Mouse (Mus musculus) CD4-positive, CD25-positive, alpha-beta regulatory T cell, adult 4 months (primary cell): ENCODE results near the gene Ccl22. TPM values are rescaled to one million over a fixed set of nuclear protein-coding genes. Genes with fewer than 3 reads are reported as not detected.
A peak's percentile ranks its signal among the peaks of the same experiment; 100 is the strongest.

Experiments used
- ATAC-seq: one replicate; pipeline ENCODE4 v1.8.0; 2017
- polyA plus RNA-seq, 2 experiments: library from polyadenylated mRNA; unstranded; fragments of 100-300 nt; shearing (Covaris generic); gene quantifications; one replicate each; pipeline ENCODE4 v1.2.1; 2017

Gene Ccl22
- not detected for polyA plus RNA-seq

DNA sequence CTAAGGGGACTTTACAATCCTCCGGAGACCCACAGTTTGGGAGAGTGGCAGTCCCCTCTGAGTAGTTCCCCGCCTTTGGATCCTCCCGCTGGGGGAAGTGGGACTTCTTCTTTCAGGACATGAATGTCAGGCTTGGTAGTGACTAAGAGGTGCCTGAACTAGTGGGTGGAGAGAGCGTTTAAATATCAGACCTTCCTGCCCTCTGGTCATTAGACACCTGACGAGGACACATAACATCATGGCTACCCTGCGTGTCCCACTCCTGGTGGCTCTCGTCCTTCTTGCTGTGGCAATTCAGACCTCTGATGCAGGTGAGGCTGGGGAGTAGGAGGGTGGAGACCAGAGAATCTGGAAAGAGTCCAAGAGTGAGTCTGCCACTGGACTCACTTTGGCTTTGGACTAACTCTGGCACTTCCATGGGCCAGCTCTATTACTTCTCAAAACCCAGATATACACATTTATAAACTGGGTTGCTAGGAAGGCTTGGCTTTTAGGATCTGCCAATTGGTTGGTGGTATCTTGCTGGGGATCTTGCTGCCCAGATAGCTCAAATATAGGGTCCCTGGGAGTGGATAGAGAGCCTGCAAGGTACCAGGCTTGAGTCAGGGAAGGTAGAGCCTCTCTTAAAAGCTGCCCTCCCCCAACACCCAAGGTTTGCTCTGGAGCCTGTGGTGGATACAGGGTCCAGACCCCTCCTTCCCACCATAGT, at the start of gene Ccl22:
Gene Ccl22, plus strand, starts transcription at position 115 of the 709 bp plus-strand sequence.
- ATAC-seq = no peak

DNA sequence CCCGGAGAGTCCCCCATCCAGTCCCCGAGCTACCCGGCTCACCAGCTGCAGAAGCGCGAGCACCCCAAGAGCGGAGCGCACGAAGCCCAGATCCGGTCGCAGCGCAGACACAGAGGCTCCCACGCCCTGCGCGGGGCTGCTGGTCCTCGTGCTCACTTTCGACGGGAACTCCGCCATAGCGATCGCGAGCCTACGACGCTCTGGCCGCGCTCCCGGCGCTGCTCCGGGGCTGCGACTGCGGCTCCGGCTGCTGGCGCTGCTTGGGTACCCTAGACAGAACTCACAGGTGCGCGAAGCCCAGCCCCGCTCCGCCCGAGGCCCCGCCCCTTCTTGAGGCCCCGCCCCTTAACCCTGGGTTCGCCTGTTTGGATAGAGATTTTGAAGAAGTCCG, 49.4 kb upstream of the Ccl22 start, which contains the start of gene Pllp:
Gene Pllp, minus strand, starts transcription at position 285 of the 391 bp plus-strand sequence.
- peak; percentile 41 for ATAC-seq

DNA sequence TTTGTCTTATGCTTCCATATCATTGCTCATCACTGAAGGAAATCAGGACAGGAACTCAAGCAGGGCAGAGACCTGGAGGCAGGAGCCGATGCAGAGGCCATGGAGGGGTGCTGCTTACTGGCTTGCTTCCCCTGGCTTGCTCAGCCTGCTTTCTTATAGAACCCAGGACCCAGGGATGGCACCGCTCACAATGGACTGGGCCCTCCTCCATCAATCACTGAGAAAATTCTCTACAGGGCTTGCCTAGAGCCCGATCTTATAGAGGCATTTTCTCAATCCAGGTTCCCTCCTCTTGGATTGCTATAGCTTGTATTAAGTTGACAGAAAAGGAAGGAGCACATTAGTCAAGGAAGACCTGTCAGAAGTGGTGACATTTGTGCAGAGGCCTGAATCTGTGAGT, 48.8 kb upstream of the Ccl22 start:
- no peak for ATAC-seq

DNA sequence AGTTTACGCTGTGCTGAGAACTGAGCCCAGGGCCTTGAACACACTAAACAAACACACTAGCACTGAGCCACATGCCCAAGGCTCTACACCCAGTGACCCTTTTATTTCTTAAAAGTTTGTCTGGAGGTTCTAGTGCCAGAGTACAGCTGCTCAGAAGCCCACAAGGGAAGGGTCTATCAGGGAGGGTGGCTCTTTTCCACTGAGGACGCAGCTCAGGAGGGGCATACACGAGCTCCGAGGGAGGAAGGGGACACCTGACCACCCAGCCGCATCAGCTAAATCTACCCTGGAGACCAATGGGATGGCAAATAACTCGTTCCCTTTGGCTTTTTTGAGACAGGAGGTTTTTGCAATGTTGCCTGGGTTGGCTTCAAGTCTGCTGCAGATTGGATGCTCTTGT, 47.4 kb upstream of the Ccl22 start:
- no peak for ATAC-seq

DNA sequence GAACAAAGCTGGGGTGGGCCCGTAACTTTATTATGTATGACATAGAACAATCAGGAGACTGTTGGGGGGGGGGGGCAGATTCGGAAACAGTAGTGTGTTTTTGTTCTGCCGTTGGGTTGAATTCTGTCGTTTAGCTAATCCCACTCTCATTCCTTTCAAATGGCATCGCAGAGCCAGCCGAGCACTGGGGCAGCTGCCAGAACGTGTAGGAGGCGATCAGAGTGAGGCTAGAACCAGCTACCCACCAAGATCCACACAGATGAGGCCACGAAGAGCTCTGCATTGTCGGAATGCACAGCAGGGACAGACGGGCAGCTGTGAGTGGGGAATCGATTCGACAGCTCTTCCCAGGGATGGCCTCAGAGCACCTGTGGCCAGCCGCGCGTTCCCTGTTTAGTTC, 46.0 kb upstream of the Ccl22 start:
- no peak for ATAC-seq

DNA sequence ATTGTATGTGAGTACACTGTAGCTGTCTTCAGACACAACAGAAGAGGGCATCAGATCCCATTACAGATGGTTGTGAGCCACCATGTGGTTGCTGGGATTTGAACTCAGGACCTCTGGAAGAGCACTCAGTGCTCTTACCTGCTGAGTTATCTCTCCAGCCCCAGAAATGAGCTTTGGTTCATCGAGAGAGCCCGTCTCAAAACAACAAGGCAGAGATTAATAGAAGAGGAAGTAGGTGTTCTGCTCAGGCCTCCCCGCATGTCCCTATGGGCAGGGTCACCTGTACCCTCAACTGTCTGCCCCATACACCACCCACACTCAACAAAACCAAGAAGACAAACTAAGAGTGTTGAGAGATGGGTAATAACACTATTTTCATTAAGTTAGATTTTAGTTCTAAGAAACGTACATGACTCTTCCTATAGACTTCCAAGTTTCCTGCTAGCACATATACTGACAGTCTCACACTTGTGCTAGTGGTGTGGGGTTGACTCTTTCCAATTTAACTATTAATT, 44.9 kb upstream of the Ccl22 start:
- no peak for ATAC-seq

DNA sequence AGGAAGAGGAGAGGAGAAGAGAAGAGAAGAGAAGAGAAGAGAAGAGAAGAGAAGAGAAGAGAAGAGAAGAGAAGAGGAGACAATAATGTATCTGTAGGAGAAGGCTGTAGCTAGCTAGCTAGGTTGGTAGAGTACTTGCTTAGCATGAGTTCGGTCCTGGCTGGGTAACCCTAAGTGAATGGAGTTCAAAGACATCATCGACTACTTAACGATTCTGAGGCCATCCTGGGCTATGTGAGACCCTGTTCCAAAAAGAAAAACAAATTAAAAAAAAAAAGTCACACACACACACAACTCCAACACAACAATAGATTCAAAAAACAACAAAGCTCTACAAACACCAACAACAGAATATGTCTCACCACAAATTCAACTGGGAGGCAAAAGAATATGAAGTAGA, 43.2 kb upstream of the Ccl22 start:
- ATAC-seq = no peak

DNA sequence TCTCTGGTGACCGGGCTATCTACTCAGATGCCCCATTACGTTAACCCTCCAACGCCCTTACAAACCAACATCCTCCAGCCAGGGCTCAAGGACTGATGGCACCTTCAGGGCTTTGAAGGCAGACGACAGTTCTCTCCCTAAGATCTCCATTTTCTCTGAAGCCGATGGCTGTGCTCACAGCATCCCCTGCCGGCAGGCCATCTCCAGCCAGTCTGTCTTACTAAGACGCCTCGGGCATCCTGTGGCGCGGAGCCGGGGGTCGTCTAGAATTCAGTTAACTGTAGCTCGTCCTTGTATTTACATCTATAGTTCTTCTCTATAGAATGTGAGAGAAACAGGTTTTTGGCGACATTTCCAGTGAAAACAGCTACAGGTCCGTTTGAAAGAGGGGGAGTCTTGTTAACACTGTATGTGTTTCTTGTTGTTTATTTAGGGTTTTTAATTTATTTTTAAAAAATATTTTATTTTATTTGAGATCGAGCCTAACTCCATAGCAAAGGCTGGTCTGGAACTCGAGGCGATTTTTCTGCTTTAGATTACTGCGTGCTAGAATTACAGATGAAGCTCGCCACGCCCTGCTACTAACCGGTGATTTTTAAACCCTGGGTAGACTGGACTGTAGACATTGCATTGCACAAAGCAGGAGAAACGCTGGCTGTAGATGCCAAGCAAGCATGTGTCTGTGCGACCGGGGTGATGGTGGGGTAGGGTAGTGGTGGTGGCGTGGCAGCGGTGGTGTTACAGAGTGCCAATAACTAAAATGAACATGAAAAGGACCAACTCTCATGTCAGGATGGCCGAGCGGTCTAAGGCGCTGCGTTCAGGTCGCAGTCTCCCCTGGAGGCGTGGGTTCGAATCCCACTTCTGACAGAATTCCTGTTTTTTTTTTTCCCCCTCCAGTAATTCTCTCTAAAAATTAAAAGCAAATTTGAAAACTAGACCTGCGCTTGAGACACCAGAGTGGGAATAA, 42.3 kb upstream of the Ccl22 start:
- peak; percentile 64 for ATAC-seq

DNA sequence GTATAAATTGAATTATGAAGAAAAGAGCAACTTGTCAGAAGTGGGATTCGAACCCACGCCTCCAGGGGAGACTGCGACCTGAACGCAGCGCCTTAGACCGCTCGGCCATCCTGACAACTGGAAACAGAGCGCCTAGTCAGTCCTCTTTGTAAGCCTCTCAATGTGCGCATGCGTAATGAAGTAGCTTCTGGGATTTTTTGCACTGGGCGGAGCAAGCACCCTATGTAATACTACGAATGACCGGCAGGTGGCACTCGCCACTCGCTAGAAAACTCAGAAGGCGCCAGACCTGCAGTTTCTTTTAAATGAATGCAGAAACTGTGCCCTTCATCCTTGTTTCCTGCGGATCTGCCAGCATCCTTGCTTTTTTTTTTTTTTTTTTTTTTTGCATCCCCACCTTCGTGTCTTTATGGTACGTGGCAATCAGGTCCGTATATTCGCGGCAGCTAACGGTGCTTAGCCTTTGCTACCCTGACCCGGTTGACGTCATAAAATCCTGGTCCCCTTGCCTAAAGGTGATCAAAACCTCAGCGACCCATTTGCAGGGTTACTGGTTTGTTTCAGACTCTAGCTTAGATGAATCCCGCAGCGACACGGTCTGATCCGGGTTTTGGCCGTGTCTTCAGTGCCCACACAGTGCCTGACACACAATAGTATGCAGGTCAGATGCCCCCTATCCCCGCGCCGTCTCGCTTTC, 41.3 kb upstream of the Ccl22 start:
- ATAC-seq = peak; percentile 73

DNA sequence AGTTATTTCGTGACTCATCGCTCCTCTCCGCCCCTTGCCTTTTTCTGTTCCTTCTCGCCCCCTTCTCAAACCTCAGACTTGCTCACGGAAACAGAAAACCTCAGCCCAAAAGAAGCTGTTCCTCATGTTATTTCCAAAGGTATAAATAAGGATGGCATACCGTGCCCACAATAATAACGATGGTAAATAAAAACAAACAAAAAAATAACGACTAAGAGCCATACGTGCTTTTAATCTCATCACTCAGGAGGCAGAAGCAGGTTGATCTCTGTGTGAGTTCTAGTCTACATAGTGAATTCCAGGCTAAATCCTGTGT, 40.8 kb upstream of the Ccl22 start:
- no peak for ATAC-seq

DNA sequence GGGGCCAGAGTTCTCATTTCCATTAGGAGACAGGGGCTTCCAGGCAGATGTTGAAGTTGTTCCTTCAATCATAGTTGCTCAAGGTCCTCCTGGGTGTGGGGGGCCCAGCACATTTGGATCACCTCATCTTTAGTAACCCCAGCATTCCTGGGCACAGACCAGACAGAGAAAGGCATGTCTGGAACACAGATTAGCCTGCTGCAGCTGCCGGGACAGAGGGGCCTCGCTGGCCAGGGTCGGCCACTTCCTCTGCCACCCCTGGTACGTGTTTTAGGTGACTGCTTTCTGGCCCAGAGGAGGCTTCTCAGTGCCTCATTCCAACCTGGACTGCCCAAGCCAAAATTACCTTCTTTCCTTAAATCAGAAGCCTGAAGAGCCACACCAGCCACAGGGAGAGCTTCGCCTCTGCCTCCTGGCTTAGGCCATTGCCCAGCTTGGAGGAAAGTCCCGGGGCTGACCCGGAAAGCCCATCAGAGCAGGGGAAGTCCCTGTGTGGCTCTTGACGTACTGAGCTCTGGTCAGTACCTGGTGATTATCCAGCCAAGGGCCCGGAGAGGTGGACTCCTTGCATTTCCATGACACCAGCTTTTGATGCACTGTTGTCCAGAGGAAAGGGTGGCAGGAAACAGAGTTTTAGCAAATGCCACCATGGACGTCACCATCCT, 39.7 kb upstream of the Ccl22 start:
- ATAC-seq = no peak

DNA sequence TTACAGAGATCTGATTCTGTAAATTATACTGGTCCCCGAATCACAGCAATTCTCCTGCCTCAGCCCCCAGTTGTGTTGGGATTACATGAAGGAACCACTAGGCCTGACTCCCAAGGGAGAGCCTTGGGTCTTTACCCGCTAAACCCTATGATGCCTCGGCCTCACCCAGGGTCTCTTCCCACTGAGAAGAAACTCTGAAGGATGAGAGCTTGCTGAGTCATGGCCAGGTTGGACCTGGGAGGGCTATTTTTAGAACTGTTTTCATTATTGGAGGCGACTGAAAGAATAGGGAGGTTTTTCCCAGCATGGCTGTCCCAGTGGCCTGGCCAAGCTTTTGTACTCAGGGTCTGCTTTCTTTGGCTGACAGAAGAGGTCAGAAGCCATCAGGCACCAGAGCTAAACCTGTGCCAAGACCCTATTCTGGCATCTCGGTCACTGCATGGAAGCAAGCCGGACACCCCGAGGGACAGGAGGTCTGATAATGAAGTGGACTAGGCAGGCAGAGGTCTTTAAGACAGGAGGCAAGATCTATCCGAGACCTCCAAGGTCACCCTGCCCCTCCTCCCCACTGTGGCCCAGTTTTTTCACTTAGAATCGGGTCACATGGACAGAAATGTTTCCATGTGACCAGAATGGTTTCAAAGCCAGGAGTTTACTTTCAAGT, 38.5 kb upstream of the Ccl22 start:
- ATAC-seq = no peak

DNA sequence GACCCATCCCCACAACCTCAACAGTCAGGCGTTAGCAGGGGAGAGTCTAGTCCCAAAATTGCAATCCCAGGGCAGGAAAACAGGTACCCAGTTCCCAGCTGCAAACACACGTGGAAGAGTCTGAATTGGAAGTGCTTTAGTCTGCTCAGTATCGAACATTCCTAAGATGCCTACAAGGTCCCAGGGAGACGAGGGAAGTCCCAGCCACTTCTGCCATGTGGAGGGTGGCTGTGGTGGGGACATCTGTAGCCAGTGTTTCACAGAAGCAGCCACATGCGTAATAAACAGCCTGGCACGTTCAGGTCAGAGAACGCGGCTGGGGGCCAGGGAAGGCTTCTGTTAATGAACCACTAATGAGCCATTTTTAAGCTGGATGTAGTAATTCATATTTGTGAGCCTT, 35.1 kb upstream of the Ccl22 start:
- no peak for ATAC-seq

DNA sequence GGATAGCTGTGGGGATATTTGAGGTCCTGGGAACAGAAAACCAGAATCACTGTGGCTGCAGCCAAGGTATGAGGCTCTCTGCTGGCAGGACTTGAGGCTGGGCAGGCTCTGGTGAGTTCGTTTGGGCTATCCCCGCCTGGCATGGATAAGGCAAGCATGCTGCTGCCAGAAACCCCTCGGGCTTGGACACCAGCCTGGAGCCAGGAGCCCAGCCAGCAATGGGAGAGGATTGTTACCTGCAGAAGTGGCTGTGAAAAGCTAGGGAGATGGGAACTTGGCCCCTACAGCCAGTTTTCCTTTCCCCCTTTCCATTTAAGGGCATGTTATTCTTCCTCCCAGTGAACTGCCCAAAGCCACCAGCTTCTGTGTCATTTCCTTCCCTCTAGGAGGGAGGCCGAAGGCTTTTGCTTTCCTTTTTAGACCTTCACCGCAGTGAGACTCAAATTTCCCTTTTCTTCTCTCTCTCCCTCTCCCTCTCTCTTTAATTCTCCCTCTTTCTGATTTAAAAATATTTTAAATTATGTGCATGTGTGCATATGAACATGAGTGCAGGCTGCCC, 34.2 kb upstream of the Ccl22 start:
- no peak for ATAC-seq

DNA sequence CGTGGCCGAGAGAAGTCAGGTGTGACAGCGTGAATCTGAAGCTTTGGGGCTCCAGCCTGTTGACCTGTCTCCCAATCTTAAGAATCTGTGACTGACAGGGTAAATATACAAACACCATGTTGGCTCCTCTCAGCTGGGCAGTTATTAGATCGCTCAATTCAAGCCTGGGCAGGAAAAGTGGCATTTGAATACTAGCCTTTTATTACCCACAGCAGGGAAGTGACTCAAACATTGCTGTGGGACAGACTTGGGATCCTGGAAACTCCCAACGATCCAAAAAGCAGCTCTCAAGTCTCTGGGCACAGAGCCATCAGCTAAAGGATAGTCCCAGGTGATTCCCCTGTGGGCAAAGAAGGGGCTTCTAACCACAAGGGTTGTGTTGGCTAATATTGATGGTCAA, 30.8 kb upstream of the Ccl22 start:
- no peak for ATAC-seq

DNA sequence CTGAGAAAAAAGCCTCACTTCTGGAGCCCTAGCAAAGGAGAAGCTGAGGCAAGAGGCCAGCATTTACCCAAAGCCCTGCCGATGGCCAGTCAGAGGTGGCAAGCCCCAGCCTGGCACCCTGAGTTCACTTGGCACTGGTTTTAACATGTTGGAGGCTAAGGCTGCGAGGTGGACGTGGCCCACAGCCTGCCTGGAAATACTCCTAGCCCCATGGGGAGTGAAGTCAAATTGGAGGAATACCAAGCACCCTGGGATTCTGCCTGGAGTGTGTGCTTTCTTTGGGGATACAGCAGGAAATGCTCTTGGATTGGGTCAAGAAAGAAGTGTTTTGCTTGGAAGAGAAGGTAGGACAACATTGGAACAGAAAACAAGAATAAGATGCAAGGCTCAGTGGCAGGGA, 29.5 kb upstream of the Ccl22 start:
- ATAC-seq = no peak

DNA sequence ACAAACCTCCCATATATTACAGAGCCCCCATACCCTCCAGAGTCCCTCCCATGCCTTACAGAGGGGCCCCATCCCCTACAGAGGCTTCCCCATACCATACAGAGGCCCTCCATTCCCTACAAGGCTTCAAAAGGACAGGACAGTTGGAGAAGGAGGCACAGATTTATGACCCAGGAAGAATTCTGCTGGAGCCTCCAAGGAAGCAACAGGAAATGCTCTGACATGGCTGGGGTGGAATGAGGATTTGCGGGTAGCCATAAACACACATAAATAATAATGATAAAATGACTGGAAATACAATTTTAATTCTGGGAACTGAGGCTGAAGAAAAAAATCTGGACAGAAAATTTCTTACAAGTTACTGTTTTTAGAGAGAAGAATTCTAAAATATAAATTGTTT, 28.5 kb upstream of the Ccl22 start:
- no peak for ATAC-seq

DNA sequence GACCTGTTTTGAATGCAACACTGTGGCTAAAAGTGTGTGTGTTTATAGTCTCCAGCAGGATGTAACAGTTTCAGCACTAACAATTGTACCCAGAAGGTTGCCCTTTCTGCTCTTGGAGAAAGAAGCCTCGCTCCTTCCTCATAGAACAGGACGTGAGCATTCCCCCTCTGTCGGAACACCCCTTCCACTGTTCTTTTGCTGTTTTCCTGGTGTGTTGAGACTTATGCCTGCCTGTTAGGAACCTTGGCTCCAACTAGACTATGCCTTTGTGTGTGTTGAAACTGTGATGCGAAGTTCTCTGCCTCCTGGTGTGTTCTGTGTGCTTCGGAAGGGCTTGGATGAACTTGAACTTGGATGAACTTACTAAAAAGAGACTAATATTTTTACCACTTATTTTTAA, 19.4 kb upstream of the Ccl22 start:
- ATAC-seq = no peak

DNA sequence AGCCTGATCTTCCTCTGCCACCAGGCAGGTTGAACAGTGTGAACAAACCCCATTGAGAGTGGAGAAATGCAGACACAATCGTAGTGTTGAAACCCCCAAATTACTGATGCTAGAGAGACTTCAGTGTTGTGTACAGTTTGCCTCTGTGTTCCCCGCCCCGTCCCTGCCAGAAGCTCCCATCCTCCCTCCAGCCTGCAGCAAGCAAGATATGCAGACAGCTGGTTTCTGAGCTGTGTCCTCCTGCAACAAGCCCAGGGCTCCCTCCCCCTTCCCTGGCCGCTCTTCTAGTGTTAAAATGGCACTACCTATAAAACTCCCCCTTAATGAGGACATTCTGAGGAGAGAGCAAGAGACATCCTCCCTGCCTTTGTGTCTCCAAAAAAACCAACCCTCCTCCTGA, 16.1 kb upstream of the Ccl22 start:
- ATAC-seq = no peak

DNA sequence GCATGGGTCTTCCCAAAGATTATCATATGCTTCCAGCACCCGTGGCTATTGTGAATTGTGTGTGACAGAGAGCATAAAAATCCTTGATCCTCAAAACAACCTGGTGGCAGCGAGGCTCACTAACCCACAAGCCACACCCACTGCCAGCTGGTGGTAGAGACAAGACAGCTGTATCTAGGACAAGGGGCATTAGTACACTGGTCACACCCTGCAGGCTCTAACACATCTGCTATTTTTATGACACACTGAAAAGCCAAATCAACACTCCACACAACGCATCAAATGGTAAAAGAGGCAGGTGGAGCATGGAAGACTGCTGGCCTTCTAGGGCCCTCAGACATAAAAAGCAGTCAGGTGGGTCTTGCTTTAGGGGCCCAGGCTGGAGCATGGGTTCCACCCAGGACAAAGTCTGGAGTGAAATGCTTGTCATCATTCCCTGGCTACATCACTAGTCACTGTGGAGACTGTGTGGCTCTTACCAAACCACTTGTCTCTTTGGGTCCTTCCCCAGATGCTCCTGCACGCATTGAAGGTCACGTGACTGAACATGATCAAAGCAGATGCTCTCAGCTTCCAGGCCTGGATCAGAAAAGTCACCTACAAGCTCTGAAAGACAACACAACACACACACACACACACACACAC, 11.4 kb upstream of the Ccl22 start:
- no peak for ATAC-seq

DNA sequence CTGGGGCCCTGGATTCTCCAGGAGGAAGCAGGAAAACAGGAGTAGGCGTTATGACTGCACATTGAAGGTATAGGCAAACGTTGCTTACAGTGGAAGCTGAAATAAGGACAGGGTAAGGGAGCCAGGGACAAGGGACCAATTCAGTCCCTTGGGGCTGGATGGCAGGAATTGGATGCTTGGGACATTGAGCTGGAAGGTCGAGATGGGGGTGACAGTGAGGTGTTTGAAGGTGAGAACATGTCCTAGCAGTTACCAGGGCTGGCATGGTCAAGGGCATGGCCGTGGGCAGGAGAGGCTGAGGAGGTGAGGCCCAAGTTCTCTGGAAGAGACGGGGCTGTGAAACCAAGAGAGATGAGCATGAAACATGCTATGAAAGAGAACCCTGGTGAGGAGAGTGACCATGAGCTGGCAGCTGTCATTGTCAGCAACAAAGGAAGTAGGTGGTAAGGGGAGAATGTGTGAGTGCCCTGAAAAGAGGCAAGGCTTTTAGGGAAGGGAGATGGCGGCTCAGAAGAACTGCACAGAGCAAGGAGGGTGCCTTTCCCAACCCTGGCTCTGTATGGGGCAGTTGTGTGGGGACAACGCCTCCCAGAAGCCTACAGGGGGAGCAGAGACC, 10.5 kb upstream of the Ccl22 start:
- no peak for ATAC-seq
